ENCODE assay signal across 21 mouse cellular contexts in the genomic region with DNA sequence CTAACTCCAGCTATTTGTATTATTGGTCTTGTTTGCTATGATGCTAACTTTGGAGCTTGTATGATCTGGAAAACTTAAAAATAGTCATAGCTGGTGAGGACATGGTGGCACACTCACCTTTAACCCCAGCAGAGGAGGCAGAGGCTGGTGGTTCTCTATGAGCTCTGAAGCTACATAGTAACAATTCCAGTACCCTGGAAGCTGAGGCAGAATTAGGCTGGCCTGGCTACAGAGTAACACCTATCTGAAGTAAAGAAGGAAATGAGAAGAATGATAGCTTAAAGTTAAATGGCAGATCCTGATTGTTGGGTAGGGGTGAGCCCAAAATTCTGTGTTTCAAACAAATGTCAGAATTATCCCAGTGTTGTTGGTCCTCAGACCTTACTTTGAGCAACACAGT. TPM values are rescaled to one million over a fixed set of nuclear protein-coding genes. Genes with fewer than 3 reads are reported as not detected.
"Had no signal": no experiment of that assay in that cellular context is flagged by ENCODE, and none has a peak within 500 bp of the region (broad histone marks: within the 10 kb centered on the region; RNA-seq: fewer than 3 reads in every experiment).

No protein-coding gene starts in this region.

- DNase-seq: cerebellum, adult 2 months; cerebellum, adult 8-10 months; cerebellum, adult 9-10 months; cerebellum, adult 9-11 months; cerebellum, postnatal 10 days; cerebellum, postnatal 14 days; cerebellum, postnatal 25 days; cerebellum, postnatal 36 days; embryo, embryonic 11 days; forebrain, postnatal 0 days; gastrocnemius, adult 2 months; gastrocnemius, postnatal 10 days; gastrocnemius, postnatal 14 days; gastrocnemius, postnatal 25 days; gastrocnemius, postnatal 36 days; heart, adult 18-20 months; heart, adult 2 months had no signal

RNA-seq across cellular contexts. Expression of a gene that starts 20.4 kb away (rescaled TPM):
- total RNA-seq: common myeloid progenitor, adult 5-6 weeks; forebrain, postnatal 0 days; gastrocnemius, adult 8-10 months; granulocyte monocyte progenitor cell, adult 5-6 weeks; heart, adult 18-20 months; heart, adult 2 months; heart, adult 8-10 months had no signal

RNA-seq across cellular contexts. Expression of a gene that starts 28.4 kb away (rescaled TPM):
- total RNA-seq: gastrocnemius, adult 8-10 months had no signal
